Mouse (Mus musculus): ENCODE measurements around the gene Efl1. TPM values are rescaled to one million over a fixed set of nuclear protein-coding genes. Genes with fewer than 3 reads are reported as not detected.

The Efl1 gene
- polyA plus RNA-seq, 1 experiment: 6.8 TPM

GRCm38 (mm10) chr7:82772481-82772880 is 124.1 kb downstream of the Efl1 start:
- no peak overlapping the region for H3K4me3 ChIP-seq (replicated peaks; ENCODE audit: control insufficient read depth, low read depth, low read length)
- TF ChIP-seq POLR2A (IDR thresholded peaks at IDR 0.05; ENCODE audit: borderline replicate concordance, control insufficient read depth, low read depth, low read length) (no peak), CTCF (IDR thresholded peaks at IDR 0.05; ENCODE audit: control insufficient read depth, insufficient read depth, low read length) (no peak)
- H3K27ac ChIP-seq (ENCODE audit: control insufficient read depth, insufficient read depth, low read depth, low read length, poor library complexity): no peak overlapping the region
- H3K4me1 ChIP-seq (ENCODE audit: control insufficient read depth, insufficient read depth, low read length): no peaks in the 10 kb centered on the region
- WGBS: 84% methylated on average over 14 of the region's 14 CpGs

DNA sequence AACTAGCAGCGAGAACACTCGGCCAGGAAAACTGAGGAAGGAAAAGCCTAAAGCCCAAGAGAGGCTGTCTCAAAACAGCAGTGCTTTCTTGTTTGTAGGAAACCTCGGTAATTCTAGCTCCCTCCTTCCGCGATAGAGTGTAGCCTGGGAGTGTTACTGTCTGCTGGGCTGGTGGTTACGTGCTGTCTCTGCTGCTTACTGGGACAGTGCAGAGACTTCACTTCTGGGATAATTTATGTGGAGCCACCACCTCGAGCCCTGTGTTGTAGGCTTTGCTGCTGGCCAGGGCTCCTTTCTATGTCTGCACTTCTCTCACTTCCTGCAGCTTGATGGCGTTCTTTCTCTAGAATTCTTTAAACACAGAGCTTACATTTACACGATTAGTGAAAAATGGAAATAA is 124.7 kb downstream of the Efl1 start:
- Histone ChIP-seq H3K4me3 (replicated peaks; ENCODE audit: control insufficient read depth, low read depth, low read length) (no peak overlapping the region), H3K4me1 (ENCODE audit: control insufficient read depth, insufficient read depth, low read length) (no peaks in the 10 kb centered on the region), H3K27ac (ENCODE audit: control insufficient read depth, insufficient read depth, low read depth, low read length, poor library complexity) (no peak overlapping the region)
- no peak for TF ChIP-seq POLR2A (IDR thresholded peaks at IDR 0.05; ENCODE audit: borderline replicate concordance, control insufficient read depth, low read depth, low read length)
- WGBS: 75% methylated on average over 9 of the region's 9 CpGs

DNA sequence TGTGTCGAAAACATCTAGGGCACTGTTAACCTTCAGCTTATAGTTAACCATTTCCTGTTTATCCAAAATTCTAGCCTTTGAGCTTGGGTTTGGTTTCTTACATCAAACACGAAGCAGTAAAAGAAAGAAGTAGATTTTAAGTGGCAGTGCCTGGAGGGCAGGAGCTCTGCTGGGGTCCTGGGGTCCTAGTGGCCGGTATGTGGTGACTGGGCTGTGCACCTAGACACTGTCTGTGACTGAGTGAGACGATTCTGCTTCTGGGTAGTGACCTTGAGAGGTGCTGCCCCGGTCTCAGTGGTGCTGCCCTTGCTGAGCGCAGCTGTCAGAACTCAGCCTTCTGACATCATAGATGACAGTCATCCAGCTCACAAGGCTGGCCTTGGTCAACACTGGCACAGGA is 125.5 kb downstream of the Efl1 start:
- Histone ChIP-seq H3K27ac (ENCODE audit: control insufficient read depth, insufficient read depth, low read depth, low read length, poor library complexity) (no peak overlapping the region), H3K4me1 (ENCODE audit: control insufficient read depth, insufficient read depth, low read length) (no peaks in the 10 kb centered on the region), H3K4me3 (replicated peaks; ENCODE audit: control insufficient read depth, low read depth, low read length) (no peak overlapping the region)
- no peak for TF ChIP-seq CTCF (IDR thresholded peaks at IDR 0.05; ENCODE audit: control insufficient read depth, insufficient read depth, low read length)
- TF ChIP-seq POLR2A (IDR thresholded peaks at IDR 0.05; ENCODE audit: borderline replicate concordance, control insufficient read depth, low read depth, low read length): no peak
- WGBS: 72% methylated on average over 6 of the region's 6 CpGs

DNA sequence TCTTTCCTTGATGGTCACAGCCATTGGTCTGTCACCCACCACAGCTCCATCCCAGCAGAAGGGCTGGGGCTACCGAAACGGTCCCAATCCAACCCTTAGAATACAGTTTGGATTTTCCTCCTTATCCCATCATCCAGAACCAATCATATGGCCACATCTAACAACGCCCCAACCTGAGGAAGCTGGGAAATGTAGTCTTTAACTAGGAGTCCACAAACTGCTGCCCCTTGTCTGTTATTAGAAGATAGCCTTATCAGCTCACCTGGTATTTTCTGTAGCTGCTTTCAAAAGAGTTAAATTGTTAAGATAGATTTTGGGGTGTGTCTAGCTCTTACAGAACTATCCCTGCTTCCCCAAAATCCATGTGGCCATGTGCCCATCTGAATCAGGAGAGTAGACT is 126.7 kb downstream of the Efl1 start:
- no peak overlapping the region for H3K4me3 ChIP-seq (replicated peaks; ENCODE audit: control insufficient read depth, low read depth, low read length)
- WGBS: 87% methylated on average over 3 of the region's 3 CpGs
- no peaks in the 10 kb centered on the region for H3K4me1 ChIP-seq (ENCODE audit: control insufficient read depth, insufficient read depth, low read length)
- TF ChIP-seq POLR2A (IDR thresholded peaks at IDR 0.05; ENCODE audit: borderline replicate concordance, control insufficient read depth, low read depth, low read length) (no peak), CTCF (IDR thresholded peaks at IDR 0.05; ENCODE audit: control insufficient read depth, insufficient read depth, low read length) (no peak)
- H3K27ac ChIP-seq (ENCODE audit: control insufficient read depth, insufficient read depth, low read depth, low read length, poor library complexity): no peak overlapping the region

GRCm38 (mm10) chr7:82783071-82783470 is 134.7 kb downstream of the Efl1 start:
- TF ChIP-seq POLR2A (IDR thresholded peaks at IDR 0.05; ENCODE audit: borderline replicate concordance, control insufficient read depth, low read depth, low read length) (no peak), CTCF (IDR thresholded peaks at IDR 0.05; ENCODE audit: control insufficient read depth, insufficient read depth, low read length) (no peak)
- H3K4me3 ChIP-seq (replicated peaks; ENCODE audit: control insufficient read depth, low read depth, low read length): no peak overlapping the region
- H3K27ac ChIP-seq (ENCODE audit: control insufficient read depth, insufficient read depth, low read depth, low read length, poor library complexity): no peak overlapping the region
- WGBS: 86% methylated on average over 2 of the region's 2 CpGs
- H3K4me1 ChIP-seq (ENCODE audit: control insufficient read depth, insufficient read depth, low read length): no peaks in the 10 kb centered on the region

GRCm38 (mm10) chr7:82783693-82784092 is 135.3 kb downstream of the Efl1 start:
- WGBS: 62% methylated on average over 6 of the region's 6 CpGs

DNA sequence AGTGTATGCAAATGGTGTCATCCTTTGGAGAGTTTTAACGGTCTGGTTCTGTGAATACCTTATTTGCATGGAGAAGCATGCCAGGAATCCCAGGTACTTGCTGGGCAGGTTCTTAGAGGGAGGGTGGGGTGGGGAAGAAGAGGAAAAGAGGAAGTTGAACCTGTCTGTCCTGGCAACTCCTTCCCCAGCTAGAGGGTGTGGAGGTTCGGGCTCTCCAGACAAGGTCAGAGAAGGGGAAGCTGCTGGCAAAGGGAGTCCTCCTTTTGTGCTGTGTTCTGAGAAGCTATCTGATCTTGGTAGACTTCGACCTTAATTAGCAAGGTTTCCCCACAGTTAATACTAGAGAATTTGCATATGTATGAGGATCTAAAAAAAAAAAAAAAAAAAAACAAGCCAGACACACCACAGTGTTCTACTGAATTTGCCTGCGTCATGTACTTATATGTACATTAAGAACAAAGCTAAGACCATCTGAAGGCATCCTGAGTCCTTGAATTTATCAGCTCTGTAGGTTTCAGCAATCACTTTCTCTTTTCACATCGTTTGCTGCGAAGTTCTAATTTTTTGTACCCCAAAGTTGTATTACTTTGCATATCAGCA is 137.0 kb downstream of the Efl1 start:
- H3K4me1 ChIP-seq (ENCODE audit: control insufficient read depth, insufficient read depth, low read length): no peaks in the 10 kb centered on the region
- 48% methylated on average over 6 of the region's 6 CpGs for WGBS
- TF ChIP-seq POLR2A (IDR thresholded peaks at IDR 0.05; ENCODE audit: borderline replicate concordance, control insufficient read depth, low read depth, low read length) (no peak), CTCF (IDR thresholded peaks at IDR 0.05; ENCODE audit: control insufficient read depth, insufficient read depth, low read length) (no peak)
- H3K4me3 ChIP-seq (replicated peaks; ENCODE audit: control insufficient read depth, low read depth, low read length): no peak overlapping the region
- H3K27ac ChIP-seq (ENCODE audit: control insufficient read depth, insufficient read depth, low read depth, low read length, poor library complexity): no peak overlapping the region

More at GRCm38 (mm10) chr7:82783693-82784092, 135.3 kb downstream of the Efl1 start:
- TF ChIP-seq POLR2A (IDR thresholded peaks at IDR 0.05; ENCODE audit: borderline replicate concordance, control insufficient read depth, low read depth, low read length): no peak
- TF ChIP-seq CTCF (IDR thresholded peaks at IDR 0.05; ENCODE audit: control insufficient read depth, insufficient read depth, low read length): no peak
- H3K27ac ChIP-seq (ENCODE audit: control insufficient read depth, insufficient read depth, low read depth, low read length, poor library complexity): no peak overlapping the region
- H3K4me1 ChIP-seq (ENCODE audit: control insufficient read depth, insufficient read depth, low read length): no peaks in the 10 kb centered on the region
- H3K4me3 ChIP-seq (replicated peaks; ENCODE audit: control insufficient read depth, low read depth, low read length): no peak overlapping the region

DNA sequence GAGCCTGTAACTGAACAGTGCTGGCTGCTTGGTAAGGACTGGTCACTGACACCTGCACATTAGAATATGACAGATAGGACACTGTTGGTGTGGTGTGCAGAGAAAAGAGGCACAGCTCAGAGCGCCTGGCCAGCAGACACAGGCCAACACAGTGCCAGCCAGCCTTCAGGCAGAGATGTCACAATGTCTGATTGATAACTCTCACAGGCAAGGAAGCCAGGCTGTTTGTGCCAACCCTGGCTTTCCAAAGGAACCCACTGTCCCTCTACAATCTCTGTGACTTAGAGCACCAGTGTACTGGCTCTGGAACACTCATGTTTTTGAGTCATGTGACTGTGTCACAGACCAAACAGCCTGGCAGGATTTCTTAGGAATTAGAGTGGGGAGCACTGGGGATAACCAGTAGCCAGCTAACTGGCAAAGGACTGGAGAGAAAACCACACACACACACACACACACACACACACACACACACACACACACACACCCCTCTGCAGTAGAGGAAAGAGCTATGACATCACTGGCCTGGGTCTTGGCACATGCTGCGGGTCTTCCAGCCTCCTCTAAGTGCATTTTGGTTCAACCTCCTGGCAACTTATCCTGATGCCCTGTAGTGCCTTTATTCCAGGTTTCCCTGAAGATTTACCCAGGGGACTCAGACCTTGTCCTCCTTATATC is 137.7 kb downstream of the Efl1 start:
- no peaks in the 10 kb centered on the region for H3K4me1 ChIP-seq (ENCODE audit: control insufficient read depth, insufficient read depth, low read length)
- H3K4me3 ChIP-seq (replicated peaks; ENCODE audit: control insufficient read depth, low read depth, low read length): no peak overlapping the region
- H3K27ac ChIP-seq (ENCODE audit: control insufficient read depth, insufficient read depth, low read depth, low read length, poor library complexity): no peak overlapping the region
- WGBS: 66% methylated on average over 2 of the region's 2 CpGs
- TF ChIP-seq CTCF (IDR thresholded peaks at IDR 0.05; ENCODE audit: control insufficient read depth, insufficient read depth, low read length): no peak
- TF ChIP-seq POLR2A (IDR thresholded peaks at IDR 0.05; ENCODE audit: borderline replicate concordance, control insufficient read depth, low read depth, low read length): no peak

All from bone marrow, adult 2 months (tissue).